Mouse (Mus musculus) embryonic facial prominence, embryonic 14.5 days (tissue): ENCODE results near the gene 4930469K13Rik. TPM values are rescaled to one million over a fixed set of nuclear protein-coding genes. Genes with fewer than 3 reads are reported as not detected.

ENCODE experiments used
- ATAC-seq: fragments of 200-750 bp; cut with Nextera tagmentation; 2 replicates; pipeline ENCODE4 v1.8.0; 2017; ENCODE audit warnings: low read depth, moderate number of reproducible peaks, moderate TSS enrichment
- DNase-seq: peaks from one replicate; pipeline ENCODE4 v3.0.0-alpha.2; 2015; ENCODE audit warnings: low spot score
- H3K27ac ChIP-seq: fragments of 300-500 bp; sonication (generic); replicated peaks from 2 replicates; pipeline ENCODE4 v1.5.1; 2014; ENCODE audit warnings: low read depth, mild to moderate bottlenecking, low read length, moderate library complexity
- H3K27me3 ChIP-seq: fragments of 300-500 bp; sonication (generic); replicated peaks from 2 replicates; pipeline ENCODE4 v1.6.1; 2014; ENCODE audit warnings: low read length; ENCODE audit not compliant: control insufficient read depth, insufficient read depth
- H3K36me3 ChIP-seq: fragments of 300-500 bp; sonication (generic); 2 replicates; pipeline ENCODE4 v1.6.1; 2014; ENCODE audit warnings: low read length, mixed read lengths; ENCODE audit not compliant: control insufficient read depth, insufficient read depth
- H3K4me1 ChIP-seq: fragments of 300-500 bp; sonication (generic); 2 replicates; pipeline ENCODE4 v1.6.1; 2014; ENCODE audit warnings: antibody characterized with exemption, low read length; ENCODE audit not compliant: control insufficient read depth, insufficient read depth
- H3K4me2 ChIP-seq: fragments of 300-500 bp; sonication (generic); 2 replicates; pipeline ENCODE4 v1.6.1; 2014; ENCODE audit warnings: low read depth, mild to moderate bottlenecking, low read length, moderate library complexity, mixed read lengths
- H3K4me3 ChIP-seq: fragments of 300-500 bp; sonication (generic); 2 replicates; pipeline ENCODE4 v1.5.1; 2014; ENCODE audit warnings: low read depth, mild to moderate bottlenecking, low read length
- H3K9ac ChIP-seq: fragments of 300-500 bp; sonication (generic); 2 replicates; pipeline ENCODE4 v1.6.1; 2014; ENCODE audit warnings: low read depth, mild to moderate bottlenecking, low read length, moderate library complexity, mixed read lengths
- H3K9me3 ChIP-seq: fragments of 300-500 bp; sonication (generic); 2 replicates; pipeline ENCODE4 v1.6.1; 2016; ENCODE audit warnings: low read length; ENCODE audit not compliant: control insufficient read depth
- WGBS: fragments of 180-500 bp; shearing (Covaris S2); extraction: QIAGEN DNeasy Blood & Tissue Kit; methylation state at CpG from one replicate; pipeline ENCODE4 v1.1.7; 2014; 5-methylcytosine and 5-hydroxymethylcytosine counted together
- polyA plus RNA-seq: library from polyadenylated mRNA; unstranded; fragments of >200 nt; fragmentation: Nextera tagmentation; extraction: Ambion mirVana; gene quantifications from 2 replicates; pipeline ENCODE4 v1.2.1, GENCODE M21; 2014

Gene 4930469K13Rik
- polyA plus RNA-seq, 1 experiment from 2014 or later, result 0.72 TPM

GRCm38 (mm10) chr11:34012007-34012652 is 86.2 kb downstream of the 4930469K13Rik start:
- peaks cover 9% of the 10 kb centered on the region for H3K4me1 ChIP-seq
- H3K4me3 ChIP-seq, result no peak overlapping the region
- no peaks in the 10 kb centered on the region for H3K27me3 ChIP-seq
- H3K4me2 ChIP-seq, result no peak overlapping the region
- ATAC-seq (no peak), DNase-seq (no peak)
- H3K9me3 ChIP-seq, result no peaks in the 10 kb centered on the region
- H3K9ac ChIP-seq, result no peak overlapping the region
- H3K36me3 ChIP-seq, result no peaks in the 10 kb centered on the region
- WGBS, result 50% methylated on average over 6 of the region's 6 CpGs
- no peak overlapping the region for H3K27ac ChIP-seq

- Histone ChIP-seq H3K27me3 (no peaks in the 10 kb centered on the region), H3K4me2 (no peak overlapping the region), H3K9ac (no peak overlapping the region), H3K36me3 (no peaks in the 10 kb centered on the region), H3K9me3 (no peaks in the 10 kb centered on the region), H3K27ac (0 out of 2 replicates have a peak overlapping the region, but pooled peaks have one; percentile 5), H3K4me1 (peaks cover 9% of the 10 kb centered on the region), H3K4me3 (no peak overlapping the region)
- WGBS, result 37% methylated on average over 4 of the region's 4 CpGs
- ATAC-seq (peak; percentile 78; the same call in 1 of the 2 replicates), DNase-seq (peak; percentile 76)
Measured at GRCm38 (mm10) chr11:34010859-34011172, 87.5 kb downstream of the 4930469K13Rik start.

GRCm38 (mm10) chr11:34010133-34010858 is 88.1 kb downstream of the 4930469K13Rik start:
- H3K27ac ChIP-seq, result 0 out of 2 replicates have a peak overlapping the region, but pooled peaks have one; percentile 5
- no peak overlapping the region for H3K9ac ChIP-seq
- no peaks in the 10 kb centered on the region for H3K36me3 ChIP-seq
- peaks cover 9% of the 10 kb centered on the region for H3K4me1 ChIP-seq
- DNase-seq (no peak), ATAC-seq (0 out of 2 replicates have a peak, but pooled peaks have one; percentile 41)
- no peak overlapping the region for H3K4me3 ChIP-seq
- 68% methylated on average over 7 of the region's 7 CpGs for WGBS
- no peak overlapping the region for H3K4me2 ChIP-seq
- H3K9me3 ChIP-seq, result no peaks in the 10 kb centered on the region
- no peaks in the 10 kb centered on the region for H3K27me3 ChIP-seq

GRCm38 (mm10) chr11:34009316-34010087 is 88.9 kb downstream of the 4930469K13Rik start:
- no peak overlapping the region for H3K27ac ChIP-seq
- H3K4me3 ChIP-seq, result no peak overlapping the region
- WGBS, result 80% methylated on average over 12 of the region's 12 CpGs
- no peaks in the 10 kb centered on the region for H3K9me3 ChIP-seq
- no peak for ATAC-seq
- no peak overlapping the region for H3K9ac ChIP-seq
- H3K27me3 ChIP-seq, result no peaks in the 10 kb centered on the region
- DNase-seq, result no peak
- no peak overlapping the region for H3K4me2 ChIP-seq
- H3K36me3 ChIP-seq, result no peaks in the 10 kb centered on the region
- peaks cover 9% of the 10 kb centered on the region for H3K4me1 ChIP-seq

- Histone ChIP-seq H3K9me3 (no peaks in the 10 kb centered on the region), H3K4me2 (no peak overlapping the region), H3K27ac (no peak overlapping the region), H3K9ac (no peak overlapping the region), H3K27me3 (no peaks in the 10 kb centered on the region), H3K4me3 (no peak overlapping the region), H3K36me3 (no peaks in the 10 kb centered on the region), H3K4me1 (peaks cover 9% of the 10 kb centered on the region)
- 40% methylated on average over 9 of the region's 9 CpGs for WGBS
- ATAC-seq, result no peak
- peak; percentile 59 for DNase-seq
Measured at GRCm38 (mm10) chr11:34008702-34009101, 89.7 kb downstream of the 4930469K13Rik start.

- Histone ChIP-seq H3K9ac (no peak overlapping the region), H3K4me2 (no peak overlapping the region), H3K4me1 (peaks cover 9% of the 10 kb centered on the region), H3K9me3 (no peaks in the 10 kb centered on the region), H3K27ac (no peak overlapping the region), H3K4me3 (no peak overlapping the region), H3K27me3 (no peaks in the 10 kb centered on the region), H3K36me3 (no peaks in the 10 kb centered on the region)
- DNase-seq (no peak), ATAC-seq (no peak)
- WGBS, result 83% methylated on average over 11 of the region's 11 CpGs
Measured at GRCm38 (mm10) chr11:34008214-34008613, 90.1 kb downstream of the 4930469K13Rik start.

- H3K9ac ChIP-seq, result no peak overlapping the region
- H3K9me3 ChIP-seq, result no peaks in the 10 kb centered on the region
- 87% methylated on average over 2 of the region's 2 CpGs for WGBS
- H3K4me1 ChIP-seq, result peaks cover 9% of the 10 kb centered on the region
- H3K36me3 ChIP-seq, result no peaks in the 10 kb centered on the region
- H3K27ac ChIP-seq, result no peak overlapping the region
- no peak overlapping the region for H3K4me3 ChIP-seq
- ATAC-seq (no peak), DNase-seq (no peak)
- no peak overlapping the region for H3K4me2 ChIP-seq
- no peaks in the 10 kb centered on the region for H3K27me3 ChIP-seq
Measured at GRCm38 (mm10) chr11:34007616-34008015, 90.7 kb downstream of the 4930469K13Rik start.

GRCm38 (mm10) chr11:34002593-34002965 is 95.8 kb downstream of the 4930469K13Rik start:
- Histone ChIP-seq H3K4me3 (no peak overlapping the region), H3K9me3 (no peaks in the 10 kb centered on the region), H3K9ac (no peak overlapping the region), H3K4me2 (no peak overlapping the region), H3K4me1 (no peaks in the 10 kb centered on the region), H3K36me3 (no peaks in the 10 kb centered on the region), H3K27me3 (no peaks in the 10 kb centered on the region), H3K27ac (no peak overlapping the region)
- 76% methylated on average over 5 of the region's 5 CpGs for WGBS
- ATAC-seq (no peak), DNase-seq (no peak)
